Mouse (Mus musculus) heart, embryonic 10.5 days (tissue): ENCODE measurements around the gene Nr2c2ap. TPM values are rescaled to one million over a fixed set of nuclear protein-coding genes. Genes with fewer than 3 reads are reported as not detected.

Source experiments
- DNase-seq: peaks from one replicate; pipeline ENCODE4 v3.0.0-alpha.2; 2017; ENCODE audit warnings: low spot score
- H3K27ac ChIP-seq: fragments of 300-500 bp; sonication (generic); 2 replicates; pipeline ENCODE4 v1.5.1; 2016; ENCODE audit warnings: mild to moderate bottlenecking
- H3K27me3 ChIP-seq: fragments of 300-500 bp; sonication (generic); 2 replicates; pipeline ENCODE4 v1.6.1; 2016; ENCODE audit warnings: mild to moderate bottlenecking; ENCODE audit not compliant: poor library complexity, insufficient read depth, severe bottlenecking
- H3K36me3 ChIP-seq: fragments of 300-500 bp; sonication (generic); 2 replicates; pipeline ENCODE4 v1.6.1; 2016; ENCODE audit warnings: mild to moderate bottlenecking, moderate library complexity
- H3K4me1 ChIP-seq: fragments of 300-500 bp; sonication (generic); 2 replicates; pipeline ENCODE4 v1.6.1; 2016; ENCODE audit warnings: mild to moderate bottlenecking
- H3K4me3 ChIP-seq: fragments of 300-500 bp; sonication (generic); 2 replicates; pipeline ENCODE4 v1.5.1; 2016; ENCODE audit warnings: mild to moderate bottlenecking, moderate library complexity
- H3K9me3 ChIP-seq: fragments of 300-500 bp; sonication (generic); 2 replicates; pipeline ENCODE4 v1.6.1; 2016; ENCODE audit warnings: mild to moderate bottlenecking, moderate library complexity
- WGBS: fragments of 180-500 bp; shearing (Covaris S2); methylation state at CpG from one replicate; pipeline ENCODE4 v1.1.7; 2016; 5-methylcytosine and 5-hydroxymethylcytosine counted together
- polyA plus RNA-seq: library from polyadenylated mRNA; unstranded; fragments of >200 nt; fragmentation: Nextera tagmentation; extraction: Ambion mirVana; gene quantifications from 2 replicates; pipeline ENCODE4 v1.2.1, GENCODE M21; 2016

Gene Nr2c2ap
- polyA plus RNA-seq, 1 experiment from 2014 or later, result 39.6 TPM

- DNase-seq, result no peak
- WGBS, result 89% methylated on average over 1 of the region's 1 CpGs
- H3K27ac ChIP-seq, result no peak overlapping the region; the same call in 1 of the 2 replicates
- H3K9me3 ChIP-seq, result no peaks in the 10 kb centered on the region
- H3K4me3 ChIP-seq, result no peak overlapping the region
- peaks cover 22% of the 10 kb centered on the region for H3K4me1 ChIP-seq
- peaks cover 60% of the 10 kb centered on the region for H3K27me3 ChIP-seq
- no peaks in the 10 kb centered on the region for H3K36me3 ChIP-seq
Observed at GRCm38 (mm10) chr8:70157240-70157800, 26.2 kb downstream of the Nr2c2ap start.

GRCm38 (mm10) chr8:70158069-70158853 lies 27.1 kb downstream of the Nr2c2ap start:
- 10% methylated on average over 40 of the region's 40 CpGs for WGBS
- Histone ChIP-seq H3K27me3 (peaks cover 66% of the 10 kb centered on the region), H3K36me3 (no peaks in the 10 kb centered on the region), H3K9me3 (no peaks in the 10 kb centered on the region), H3K4me3 (peak overlapping the region; percentile 71), H3K27ac (peak overlapping the region; percentile 53; the same call in 1 of the 2 replicates), H3K4me1 (peaks cover 16% of the 10 kb centered on the region)
- DNase-seq, result peak; percentile 91

GRCm38 (mm10) chr8:70159211-70159610 lies 28.1 kb downstream of the Nr2c2ap start:
- WGBS, result 81% methylated on average over 4 of the region's 4 CpGs
- H3K4me1 ChIP-seq, result peaks cover 16% of the 10 kb centered on the region
- no peak overlapping the region for H3K4me3 ChIP-seq
- H3K9me3 ChIP-seq, result no peaks in the 10 kb centered on the region
- peaks cover 73% of the 10 kb centered on the region for H3K27me3 ChIP-seq
- H3K36me3 ChIP-seq, result no peaks in the 10 kb centered on the region
- H3K27ac ChIP-seq, result no peak overlapping the region
- DNase-seq, result no peak

GRCm38 (mm10) chr8:70160015-70160414 lies 28.9 kb downstream of the Nr2c2ap start:
- Histone ChIP-seq H3K9me3 (no peaks in the 10 kb centered on the region), H3K4me3 (no peak overlapping the region), H3K27ac (no peak overlapping the region), H3K36me3 (no peaks in the 10 kb centered on the region), H3K27me3 (peaks cover 74% of the 10 kb centered on the region), H3K4me1 (peaks cover 17% of the 10 kb centered on the region)
- 63% methylated on average over 13 of the region's 13 CpGs for WGBS
- DNase-seq, result no peak

DNA sequence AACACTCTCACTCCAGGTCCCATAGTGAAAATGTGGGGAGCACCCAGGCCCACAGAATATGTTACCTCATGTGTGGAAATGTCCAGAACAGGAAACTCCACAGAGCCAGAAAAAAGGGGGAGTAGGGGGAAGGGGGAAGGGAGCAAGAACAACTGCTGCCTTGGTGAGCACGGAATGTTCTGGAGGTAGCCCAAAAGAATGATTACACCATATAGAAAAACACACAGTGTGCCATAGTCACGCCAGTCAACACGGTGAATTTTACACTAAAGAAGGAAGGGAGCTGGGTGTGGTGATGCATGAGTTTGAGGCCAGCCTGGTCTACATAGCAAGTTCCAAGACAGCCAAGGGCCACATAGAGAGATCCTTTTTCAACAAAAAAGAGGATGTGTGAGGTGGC lies 32.2 kb downstream of the Nr2c2ap start:
- H3K27me3 ChIP-seq, result peaks cover 79% of the 10 kb centered on the region
- no peaks in the 10 kb centered on the region for H3K9me3 ChIP-seq
- no peak for DNase-seq
- H3K4me1 ChIP-seq, result peaks cover 33% of the 10 kb centered on the region
- no peaks in the 10 kb centered on the region for H3K36me3 ChIP-seq
- H3K4me3 ChIP-seq, result no peak overlapping the region
- 87% methylated on average over 3 of the region's 3 CpGs for WGBS
- H3K27ac ChIP-seq, result no peak overlapping the region

DNA sequence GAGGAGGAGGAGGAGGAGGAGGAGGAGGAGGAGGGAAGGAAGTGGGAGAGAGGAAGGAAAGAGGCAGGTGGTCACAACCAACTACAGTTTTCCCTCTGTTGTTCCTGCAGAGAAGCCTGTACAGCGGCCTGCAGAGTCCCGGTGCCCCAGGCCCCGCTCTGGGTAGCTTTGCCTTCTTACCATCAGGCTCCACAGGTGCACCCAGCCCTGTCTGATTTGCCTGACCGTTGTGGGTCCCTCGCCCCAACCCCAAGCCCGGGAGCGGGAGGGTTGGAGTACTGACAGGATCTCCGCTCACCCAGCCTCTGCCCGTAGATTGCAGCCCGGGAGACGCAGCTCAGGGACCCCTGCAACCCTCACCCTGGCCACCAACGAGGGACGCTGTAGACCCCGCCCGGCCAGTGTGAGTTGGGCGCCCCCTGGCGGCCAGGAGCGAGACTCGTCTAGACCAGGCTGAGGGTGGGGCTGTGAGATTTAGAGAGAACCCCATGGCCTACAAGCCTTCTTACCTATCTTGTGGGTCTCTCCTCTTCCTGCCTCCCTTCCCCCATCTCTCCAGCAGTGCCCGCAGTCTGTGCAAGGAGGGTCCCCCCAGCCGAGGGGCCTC lies 35.5 kb downstream of the Nr2c2ap start:
- peak; percentile 89 for DNase-seq
- WGBS, result 3% methylated on average over 21 of the region's 21 CpGs
- H3K27ac ChIP-seq, result peak overlapping the region; percentile 60
- H3K27me3 ChIP-seq, result peaks cover 67% of the 10 kb centered on the region
- no peaks in the 10 kb centered on the region for H3K36me3 ChIP-seq
- H3K4me1 ChIP-seq, result peaks cover 27% of the 10 kb centered on the region
- peak overlapping the region; percentile 42 for H3K4me3 ChIP-seq
- no peaks in the 10 kb centered on the region for H3K9me3 ChIP-seq

DNA sequence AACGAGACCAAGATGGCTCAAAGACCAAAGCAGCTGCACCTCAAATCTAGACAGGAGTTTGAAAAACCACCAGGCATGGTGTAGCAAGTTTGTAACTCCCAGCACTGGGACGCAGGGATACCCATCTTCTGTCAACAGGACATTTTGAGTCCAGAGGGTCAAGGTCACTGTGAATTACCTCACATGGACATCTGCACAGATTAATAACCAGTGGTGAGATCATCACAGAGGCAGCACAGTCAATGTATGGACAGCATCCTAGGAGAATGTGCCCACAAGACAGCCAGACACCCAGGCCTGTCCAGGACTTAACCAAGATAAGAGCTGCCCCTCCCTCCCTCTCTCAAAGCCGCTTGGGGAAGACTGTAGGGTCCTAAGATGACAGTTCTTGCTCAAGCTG lies 39.0 kb downstream of the Nr2c2ap start:
- H3K9me3 ChIP-seq, result no peaks in the 10 kb centered on the region
- no peak for DNase-seq
- no peak overlapping the region for H3K27ac ChIP-seq
- H3K4me1 ChIP-seq, result peaks cover 44% of the 10 kb centered on the region
- H3K27me3 ChIP-seq, result peaks cover 36% of the 10 kb centered on the region
- H3K36me3 ChIP-seq, result no peaks in the 10 kb centered on the region
- WGBS, result 68% methylated on average over 3 of the region's 3 CpGs
- H3K4me3 ChIP-seq, result no peak overlapping the region

- Histone ChIP-seq H3K4me3 (no peak overlapping the region), H3K27me3 (peaks cover 29% of the 10 kb centered on the region), H3K9me3 (no peaks in the 10 kb centered on the region), H3K36me3 (0 out of 2 replicates have a peak, but pooled peaks cover 2% of the 10 kb centered on the region), H3K4me1 (peaks cover 39% of the 10 kb centered on the region), H3K27ac (no peak overlapping the region)
- 78% methylated on average over 3 of the region's 3 CpGs for WGBS
- DNase-seq, result no peak
Observed at GRCm38 (mm10) chr8:70170748-70171147, 39.6 kb downstream of the Nr2c2ap start.

GRCm38 (mm10) chr8:70171240-70171639 lies 40.1 kb downstream of the Nr2c2ap start:
- H3K36me3 ChIP-seq, result 0 out of 2 replicates have a peak, but pooled peaks cover 2% of the 10 kb centered on the region
- H3K9me3 ChIP-seq, result no peaks in the 10 kb centered on the region
- H3K4me1 ChIP-seq, result peaks cover 34% of the 10 kb centered on the region
- H3K4me3 ChIP-seq, result no peak overlapping the region
- no peak overlapping the region; the same call in 1 of the 2 replicates for H3K27ac ChIP-seq
- peaks cover 24% of the 10 kb centered on the region for H3K27me3 ChIP-seq
- DNase-seq, result no peak
- 86% methylated on average over 7 of the region's 7 CpGs for WGBS

DNA sequence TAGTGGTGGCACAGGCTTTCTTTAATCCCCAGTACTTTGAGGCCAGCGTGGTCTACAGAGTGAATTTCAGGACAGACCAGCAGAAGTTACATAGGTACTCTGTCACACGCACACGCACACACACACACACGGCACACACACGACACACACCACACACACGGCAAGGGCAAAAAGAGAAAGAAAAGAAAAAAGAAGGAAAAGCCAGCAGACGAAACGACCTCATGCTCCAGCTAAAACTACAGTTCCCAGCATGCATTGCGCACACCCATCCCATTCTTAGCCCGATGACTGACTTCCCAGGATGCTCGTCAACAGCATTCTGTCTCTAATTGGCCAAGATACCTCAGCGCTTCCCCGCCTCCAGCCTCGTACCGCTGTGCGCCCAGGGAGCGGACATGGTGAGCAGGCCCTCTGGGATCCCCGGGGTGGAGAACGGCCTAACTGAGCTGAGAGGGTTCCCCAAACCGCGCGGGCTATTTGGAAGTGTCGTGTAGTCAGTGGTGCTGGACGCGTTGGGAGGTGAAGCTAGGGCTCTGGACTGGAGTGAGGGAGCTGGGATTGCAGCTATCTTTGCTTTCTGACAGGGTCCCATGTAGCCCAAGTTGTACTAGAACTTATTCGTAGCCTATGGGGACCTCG lies 41.0 kb downstream of the Nr2c2ap start, which contains the start of gene Tmem161a:
Gene Tmem161a (plus strand): TSS at position 314 of the 639 bp plus-strand sequence.
- peaks cover 12% of the 10 kb centered on the region for H3K36me3 ChIP-seq
- WGBS, result 3% methylated on average over 27 of the region's 27 CpGs
- peak; percentile 97 for DNase-seq
- peak within 1 kb of the TSS; percentile 82 for H3K4me3 ChIP-seq
- no peaks in the 10 kb centered on the region for H3K9me3 ChIP-seq
- H3K4me1 ChIP-seq, result peaks cover 25% of the 10 kb centered on the region
- peak within 1 kb of the TSS; percentile 91 for H3K27ac ChIP-seq
- peaks cover 15% of the 10 kb centered on the region for H3K27me3 ChIP-seq

- Histone ChIP-seq H3K36me3 (peaks cover 21% of the 10 kb centered on the region), H3K4me3 (peak overlapping the region; percentile 82; the same call in 1 of the 2 replicates), H3K27me3 (peaks cover 3% of the 10 kb centered on the region; the same call in 1 of the 2 replicates), H3K4me1 (peaks cover 24% of the 10 kb centered on the region), H3K9me3 (no peaks in the 10 kb centered on the region), H3K27ac (0 out of 2 replicates have a peak overlapping the region, but pooled peaks have one; percentile 56)
- WGBS, result 82% methylated on average over 5 of the region's 5 CpGs
- no peak for DNase-seq
Observed at GRCm38 (mm10) chr8:70173320-70173719, 42.2 kb downstream of the Nr2c2ap start.

DNA sequence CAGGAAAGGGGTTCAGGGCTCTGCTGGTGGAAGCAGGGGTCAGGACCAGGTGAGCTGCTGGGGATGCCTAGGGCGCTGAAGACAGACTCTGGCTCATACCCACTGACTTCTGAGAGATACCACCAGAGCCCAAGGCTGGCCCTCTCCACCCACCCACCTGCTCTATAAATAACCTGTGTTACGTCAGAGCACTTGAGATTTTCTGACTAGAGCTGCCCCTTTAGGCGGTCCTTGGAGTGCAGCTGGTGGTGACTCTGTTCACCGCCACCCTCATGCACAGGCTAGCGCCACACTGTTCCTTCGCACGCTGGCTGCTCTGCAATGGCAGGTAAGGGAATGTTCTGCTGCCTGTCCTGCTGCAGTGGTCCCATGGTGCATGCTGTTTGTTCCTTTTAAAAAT lies 42.9 kb downstream of the Nr2c2ap start:
- WGBS, result 55% methylated on average over 7 of the region's 7 CpGs
- peaks cover 29% of the 10 kb centered on the region for H3K36me3 ChIP-seq
- H3K4me1 ChIP-seq, result peaks cover 24% of the 10 kb centered on the region
- no peak for DNase-seq
- peak overlapping the region; percentile 42 for H3K4me3 ChIP-seq
- no peaks in the 10 kb centered on the region for H3K9me3 ChIP-seq
- no peaks in the 10 kb centered on the region for H3K27me3 ChIP-seq
- peak overlapping the region; percentile 56; the same call in 1 of the 2 replicates for H3K27ac ChIP-seq
